Mouse (Mus musculus) midbrain, embryonic 14.5 days (tissue): Measurements from ENCODE around the gene Vwa5b2. TPM values are rescaled to one million over a fixed set of nuclear protein-coding genes. Genes with fewer than 3 reads are reported as not detected.

Experiments used
- ATAC-seq: fragments of 200-750 bp; cut with Nextera tagmentation; 2 replicates; pipeline ENCODE4 v1.8.0; 2017; ENCODE audit warnings: moderate number of reproducible peaks, moderate library complexity; ENCODE audit not compliant: low FRiP score, low TSS enrichment
- DNase-seq: peaks from one replicate; pipeline ENCODE4 v3.0.0-alpha.2; 2015
- H3K27ac ChIP-seq: fragments of 300-500 bp; sonication (generic); replicated peaks from 2 replicates; pipeline ENCODE4 v1.5.1; 2014; ENCODE audit warnings: mild to moderate bottlenecking, low read depth, low read length, moderate library complexity
- H3K27me3 ChIP-seq: fragments of 300-500 bp; sonication (generic); 2 replicates; pipeline ENCODE4 v1.6.1; 2014; ENCODE audit warnings: low read length, control low read depth, mixed read lengths; ENCODE audit not compliant: control insufficient read depth, insufficient read depth
- H3K36me3 ChIP-seq: fragments of 300-500 bp; sonication (generic); 2 replicates; pipeline ENCODE4 v1.6.1; 2014; ENCODE audit warnings: low read length, control low read depth; ENCODE audit not compliant: control insufficient read depth, insufficient read depth
- H3K4me1 ChIP-seq: fragments of 300-500 bp; sonication (generic); 2 replicates; pipeline ENCODE4 v1.6.1; 2014; ENCODE audit warnings: mild to moderate bottlenecking, antibody characterized with exemption, low read length, control low read depth; ENCODE audit not compliant: control insufficient read depth, insufficient read depth
- H3K4me2 ChIP-seq: fragments of 300-500 bp; sonication (generic); 2 replicates; pipeline ENCODE4 v1.6.1; 2014; ENCODE audit warnings: mild to moderate bottlenecking, low read length, moderate library complexity
- H3K4me3 ChIP-seq: fragments of 300-500 bp; sonication (generic); replicated peaks from 2 replicates; pipeline ENCODE4 v1.5.1; 2014; ENCODE audit warnings: low read depth, low read length
- H3K9ac ChIP-seq: fragments of 300-500 bp; sonication (generic); replicated peaks from 2 replicates; pipeline ENCODE4 v1.6.1; 2014; ENCODE audit warnings: mild to moderate bottlenecking, low read length, moderate library complexity
- H3K9me3 ChIP-seq: fragments of 300-500 bp; sonication (generic); 2 replicates; pipeline ENCODE4 v1.6.1; 2016; ENCODE audit warnings: low read length, control low read depth, mixed read lengths; ENCODE audit not compliant: control insufficient read depth
- WGBS: fragments of 180-500 bp; shearing (Covaris S2); extraction: QIAGEN DNeasy Blood & Tissue Kit; methylation state at CpG from one replicate; pipeline ENCODE4 v1.1.7; 2014; 5-methylcytosine and 5-hydroxymethylcytosine counted together
- polyA plus RNA-seq: library from polyadenylated mRNA; unstranded; fragments of >200 nt; fragmentation: Nextera tagmentation; extraction: Ambion mirVana; gene quantifications from 2 replicates; pipeline ENCODE4 v1.2.1, GENCODE M21; 2014

Gene Vwa5b2
- polyA plus RNA-seq, 1 experiment from 2014 or later, result 12.1 TPM

DNA sequence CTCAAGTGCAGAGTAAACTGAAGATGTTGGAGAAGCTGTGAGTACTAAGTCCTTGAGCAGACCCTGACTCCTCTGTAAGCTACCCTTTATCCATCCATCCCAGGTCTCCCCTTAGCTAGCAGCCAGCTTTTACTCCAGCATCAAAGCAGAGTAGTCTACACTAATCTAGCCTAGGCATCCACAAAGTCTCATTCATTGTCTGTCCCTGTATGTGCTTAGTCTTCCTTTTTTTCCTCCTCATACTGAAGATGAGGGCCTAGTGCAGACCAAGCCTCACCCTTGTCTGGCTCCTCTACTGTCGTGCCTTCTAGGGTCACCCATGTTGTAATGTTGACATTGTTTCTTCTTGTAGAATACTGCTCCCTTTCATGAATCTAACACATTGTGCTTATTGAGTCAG is 36.7 kb upstream of the Vwa5b2 start:
- no peak overlapping the region for H3K4me2 ChIP-seq
- no peaks in the 10 kb centered on the region for H3K9me3 ChIP-seq
- H3K36me3 ChIP-seq, result peaks cover 61% of the 10 kb centered on the region
- no peak overlapping the region for H3K27ac ChIP-seq
- H3K9ac ChIP-seq, result no peak overlapping the region
- ATAC-seq (no peak), DNase-seq (no peak)
- H3K4me1 ChIP-seq, result peaks cover 8% of the 10 kb centered on the region
- no peaks in the 10 kb centered on the region for H3K27me3 ChIP-seq
- H3K4me3 ChIP-seq, result no peak overlapping the region
- 95% methylated on average over 1 of the region's 1 CpGs for WGBS

DNA sequence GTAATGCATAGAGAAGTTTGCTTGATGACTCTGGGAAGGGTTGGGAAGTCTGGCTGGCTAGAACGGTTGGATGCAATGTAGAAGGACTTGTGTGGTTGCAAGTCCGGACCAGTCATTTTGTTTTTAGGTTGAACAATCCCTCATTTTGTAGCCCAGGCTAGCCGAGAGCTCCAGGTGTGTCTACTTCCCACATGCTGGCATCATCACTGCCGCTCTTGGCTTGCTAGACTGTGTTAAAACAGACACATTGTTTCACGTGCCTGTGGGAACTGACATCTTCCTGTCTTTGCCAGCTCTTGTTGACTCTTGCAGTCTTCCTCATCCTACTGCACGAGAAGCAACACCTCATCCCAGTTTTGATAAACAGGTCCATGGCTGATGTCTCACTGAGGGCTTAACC is 34.3 kb upstream of the Vwa5b2 start:
- peaks cover 84% of the 10 kb centered on the region for H3K36me3 ChIP-seq
- WGBS, result 94% methylated on average over 6 of the region's 6 CpGs
- DNase-seq, result no peak

DNA sequence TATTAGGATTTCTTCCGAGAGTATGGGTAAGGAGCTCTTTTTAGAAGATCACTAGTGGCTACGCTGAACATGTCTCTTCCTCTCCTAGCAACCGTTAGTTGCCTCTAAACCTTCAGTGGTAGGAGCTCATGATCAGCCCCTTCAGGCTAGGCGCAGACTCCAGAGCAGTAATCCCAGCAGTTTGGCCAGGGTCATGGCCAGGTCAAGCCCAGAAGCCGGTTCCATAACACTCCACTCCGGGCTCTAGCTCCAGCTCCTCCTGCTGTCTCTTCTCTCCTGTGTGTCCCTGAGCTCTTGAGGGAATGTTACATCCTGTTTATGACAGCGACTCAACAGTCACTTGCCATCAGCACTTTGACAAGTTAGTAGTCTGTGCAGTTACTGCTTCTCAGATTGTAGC is 31.9 kb upstream of the Vwa5b2 start:
- peaks cover 86% of the 10 kb centered on the region for H3K36me3 ChIP-seq
- no peak overlapping the region for H3K4me3 ChIP-seq
- ATAC-seq (no peak), DNase-seq (no peak)
- no peak overlapping the region for H3K4me2 ChIP-seq
- no peak overlapping the region for H3K27ac ChIP-seq
- no peak overlapping the region for H3K9ac ChIP-seq
- WGBS, result 85% methylated on average over 7 of the region's 7 CpGs
- H3K27me3 ChIP-seq, result no peaks in the 10 kb centered on the region
- H3K9me3 ChIP-seq, result no peaks in the 10 kb centered on the region
- H3K4me1 ChIP-seq, result no peaks in the 10 kb centered on the region

More for the DNA sequence above, 34.3 kb upstream of the Vwa5b2 start:
- no peak overlapping the region for H3K4me2 ChIP-seq
- H3K27ac ChIP-seq, result no peak overlapping the region
- no peak overlapping the region for H3K4me3 ChIP-seq
- no peak overlapping the region for H3K9ac ChIP-seq
- ATAC-seq, result no peak
- no peaks in the 10 kb centered on the region for H3K9me3 ChIP-seq
- H3K27me3 ChIP-seq, result no peaks in the 10 kb centered on the region
- H3K4me1 ChIP-seq, result no peaks in the 10 kb centered on the region

DNA sequence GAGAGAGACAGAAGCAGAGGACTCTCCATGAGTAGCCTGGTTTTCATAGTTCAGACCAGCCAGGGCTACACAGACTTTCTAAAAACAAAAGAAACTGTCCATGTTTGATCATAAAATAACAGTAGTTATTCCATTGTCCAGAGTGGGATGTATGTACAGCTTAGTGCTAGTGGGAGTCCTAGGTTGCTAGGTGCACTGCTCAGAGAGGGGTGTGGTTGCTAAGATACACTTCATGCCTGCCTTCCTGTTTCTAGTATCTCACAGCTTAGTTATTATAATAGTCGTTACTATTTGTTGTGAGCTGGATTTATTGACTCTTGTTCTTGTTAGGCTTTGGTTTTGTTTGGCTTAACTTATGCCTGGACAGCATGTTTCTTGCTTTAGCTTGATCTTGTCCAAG is 24.2 kb upstream of the Vwa5b2 start:
- no peak for DNase-seq
- Histone ChIP-seq H3K4me3 (no peak overlapping the region), H3K27ac (no peak overlapping the region), H3K9ac (no peak overlapping the region), H3K4me1 (no peaks in the 10 kb centered on the region), H3K27me3 (no peaks in the 10 kb centered on the region), H3K9me3 (no peaks in the 10 kb centered on the region), H3K4me2 (no peak overlapping the region), H3K36me3 (peaks cover 34% of the 10 kb centered on the region)
- ATAC-seq, result no peak
- 52% methylated on average over 1 of the region's 1 CpGs for WGBS

DNA sequence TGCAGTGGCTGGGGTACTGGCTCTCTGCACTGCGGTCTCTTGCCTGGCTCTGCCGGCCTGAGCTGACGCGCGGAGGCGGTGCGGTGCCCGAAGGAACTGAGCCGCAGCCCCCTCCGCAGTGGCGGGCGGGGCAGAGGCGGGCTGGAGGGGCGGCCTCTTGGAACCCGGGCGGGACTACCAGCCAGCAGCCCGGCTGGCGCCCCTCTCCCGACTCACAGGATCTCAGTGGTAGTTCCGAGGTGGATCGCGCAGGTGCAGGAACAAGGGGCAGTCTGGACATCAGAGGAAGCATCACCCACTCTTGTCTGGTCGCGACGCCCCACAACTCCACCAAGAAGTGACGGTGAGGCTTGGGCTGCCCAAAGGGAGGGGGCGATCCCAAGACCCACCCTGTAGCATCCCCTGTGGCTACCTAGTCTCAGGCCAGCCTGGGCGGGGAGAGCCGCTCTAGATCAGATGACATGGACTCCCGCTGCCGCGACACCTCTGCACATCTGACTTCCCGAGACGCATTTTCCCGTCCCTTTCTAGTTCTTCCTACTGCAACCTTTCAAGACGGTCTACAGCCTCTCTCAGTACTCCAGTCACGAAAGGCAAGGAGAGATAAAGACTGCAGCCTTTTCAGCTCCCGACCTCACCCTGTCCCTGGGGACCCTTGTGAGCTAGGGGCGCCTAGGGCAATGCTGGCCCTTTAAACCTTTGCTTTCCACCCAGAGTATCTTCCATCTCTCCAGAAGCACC is 838 bp downstream of the Vwa5b2 start:
- Histone ChIP-seq H3K27me3 (peaks cover 27% of the 10 kb centered on the region), H3K9me3 (no peaks in the 10 kb centered on the region), H3K36me3 (no peaks in the 10 kb centered on the region), H3K4me2 (peak overlapping the region; percentile 85), H3K4me1 (0 out of 2 replicates have a peak, but pooled peaks cover 11% of the 10 kb centered on the region), H3K9ac (peak overlapping the region; percentile 64), H3K27ac (peak overlapping the region; percentile 60; the same call in 1 of the 2 replicates), H3K4me3 (peak overlapping the region; percentile 56)
- WGBS, result under 1% methylated on average over 34 of the region's 39 CpGs
- DNase-seq (peak; percentile 77), ATAC-seq (peak; percentile 85)

DNA sequence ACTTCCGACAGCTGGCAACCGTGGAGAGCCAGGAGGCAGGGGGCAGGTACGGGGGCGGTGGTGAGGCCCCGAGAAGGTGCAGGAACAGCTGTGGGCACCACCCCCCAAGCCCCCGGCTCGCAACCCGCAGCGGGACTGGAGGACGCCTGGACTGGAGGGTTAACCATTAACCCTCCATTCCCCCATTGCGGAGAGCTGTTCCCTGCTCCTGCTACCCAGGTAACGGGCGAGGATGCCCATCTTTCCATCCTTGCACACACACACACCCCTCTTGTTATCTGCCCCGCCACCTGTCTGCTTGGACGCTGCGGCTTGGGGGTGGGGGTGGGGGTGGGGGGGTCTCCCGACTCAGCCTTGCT is 1.4 kb downstream of the Vwa5b2 start:
- Histone ChIP-seq H3K27ac (no peak overlapping the region), H3K27me3 (peaks cover 27% of the 10 kb centered on the region), H3K4me1 (0 out of 2 replicates have a peak, but pooled peaks cover 11% of the 10 kb centered on the region), H3K36me3 (no peaks in the 10 kb centered on the region), H3K9ac (peak overlapping the region; percentile 64; the same call in 1 of the 2 replicates), H3K9me3 (no peaks in the 10 kb centered on the region), H3K4me3 (peak overlapping the region; percentile 56), H3K4me2 (peak overlapping the region; percentile 85)
- DNase-seq (no peak), ATAC-seq (no peak; the same call in 1 of the 2 replicates)
- 3% methylated on average over 17 of the region's 17 CpGs for WGBS

DNA sequence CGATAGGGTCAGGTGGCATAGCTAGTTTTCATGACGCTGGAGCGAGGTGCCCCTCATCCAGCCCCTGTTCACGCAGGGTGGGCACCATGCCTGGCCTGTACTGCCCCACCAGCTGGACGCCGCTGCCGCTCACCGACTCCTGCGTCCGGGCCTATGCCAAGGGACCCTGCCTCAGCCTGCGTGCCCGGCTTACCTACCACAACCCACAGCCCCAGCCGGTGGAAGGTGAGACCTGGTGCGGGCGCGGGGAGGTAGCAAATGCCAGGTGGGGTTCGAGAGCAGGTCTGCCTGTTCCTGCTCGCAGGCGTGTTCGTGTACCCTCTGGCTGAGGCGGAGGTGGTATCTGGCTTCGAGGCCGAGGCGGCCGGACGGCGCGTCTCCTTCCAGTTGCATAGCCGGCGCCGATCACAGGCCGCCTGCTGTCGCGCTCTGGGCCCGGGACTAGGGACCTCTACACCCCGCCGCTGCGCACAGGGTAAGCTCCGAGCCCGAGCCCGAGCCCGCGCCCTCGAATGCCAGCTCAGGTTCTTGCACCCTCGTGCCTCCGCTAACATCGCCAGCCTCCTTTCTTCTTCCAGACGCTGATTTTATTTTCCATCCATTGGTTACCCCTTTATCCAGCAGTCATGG is 1.9 kb downstream of the Vwa5b2 start:
- H3K4me3 ChIP-seq, result peak overlapping the region; percentile 56
- DNase-seq (peak; percentile 29), ATAC-seq (no peak)
- WGBS, result 4% methylated on average over 48 of the region's 48 CpGs
- H3K4me2 ChIP-seq, result peak overlapping the region; percentile 85
- no peak overlapping the region for H3K27ac ChIP-seq
- 0 out of 2 replicates have a peak, but pooled peaks cover 11% of the 10 kb centered on the region for H3K4me1 ChIP-seq
- H3K9me3 ChIP-seq, result no peaks in the 10 kb centered on the region
- H3K9ac ChIP-seq, result peak overlapping the region; percentile 64; the same call in 1 of the 2 replicates
- no peaks in the 10 kb centered on the region for H3K36me3 ChIP-seq
- H3K27me3 ChIP-seq, result peaks cover 27% of the 10 kb centered on the region

DNA sequence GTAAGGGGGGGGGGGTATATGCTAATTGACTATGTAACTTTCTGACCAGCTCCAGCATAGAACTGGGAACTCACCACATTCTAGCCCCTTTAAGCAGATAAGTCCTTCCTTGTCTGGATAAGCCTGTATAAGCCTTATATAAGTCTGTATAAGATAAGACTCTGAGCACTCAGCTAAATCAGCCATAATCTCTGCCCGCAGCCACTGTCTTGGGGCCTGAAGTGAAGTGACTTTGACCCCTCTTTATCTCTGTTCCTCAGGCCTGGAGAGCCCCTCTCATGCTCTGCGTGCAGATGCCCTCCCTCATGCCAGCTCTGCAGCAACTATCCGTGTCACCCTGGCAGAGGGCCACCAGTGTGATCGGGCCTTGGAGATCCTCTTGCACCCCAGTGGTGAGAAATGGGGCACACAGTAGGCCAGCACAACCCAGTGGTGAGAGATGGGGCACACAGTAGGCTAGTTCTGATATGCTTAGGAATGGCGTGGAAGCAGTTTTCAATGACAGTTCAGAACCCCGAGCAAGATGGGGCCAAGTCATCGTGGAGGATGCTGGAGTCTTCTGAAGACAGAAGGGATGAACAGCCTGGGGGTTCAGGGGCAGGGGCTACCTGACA is 5.9 kb downstream of the Vwa5b2 start:
- Histone ChIP-seq H3K4me2 (no peak overlapping the region), H3K27ac (no peak overlapping the region), H3K4me3 (no peak overlapping the region), H3K36me3 (no peaks in the 10 kb centered on the region), H3K4me1 (0 out of 2 replicates have a peak, but pooled peaks cover 10% of the 10 kb centered on the region), H3K9me3 (no peaks in the 10 kb centered on the region), H3K9ac (no peak overlapping the region), H3K27me3 (peaks cover 26% of the 10 kb centered on the region)
- ATAC-seq (no peak), DNase-seq (no peak)
- WGBS, result 85% methylated on average over 7 of the region's 7 CpGs
